Mouse (Mus musculus): ENCODE results near the gene Gpr157.

The Gpr157 gene

DNA sequence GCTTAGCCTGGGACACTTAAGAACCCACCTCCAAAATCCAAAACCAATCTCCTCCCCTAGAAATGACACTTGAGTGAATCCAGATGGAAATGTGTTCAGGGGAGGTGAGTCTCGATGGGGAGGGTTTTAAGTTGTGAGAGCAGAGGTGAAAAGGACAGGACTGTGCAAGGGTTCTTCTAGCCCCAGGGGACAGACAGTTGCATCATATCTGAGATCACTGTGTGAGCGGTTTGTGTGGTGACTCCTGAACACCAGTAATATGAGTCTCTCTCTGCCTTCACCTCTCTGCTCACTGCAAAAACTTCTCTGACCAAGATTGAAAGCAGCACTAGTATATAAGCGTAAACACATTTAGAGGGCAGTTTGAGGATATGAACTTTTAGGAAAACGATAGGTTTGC lies 59.1 kb downstream of the Gpr157 start:
- DNase-seq (ENCODE audit: low spot score): no peak

DNA sequence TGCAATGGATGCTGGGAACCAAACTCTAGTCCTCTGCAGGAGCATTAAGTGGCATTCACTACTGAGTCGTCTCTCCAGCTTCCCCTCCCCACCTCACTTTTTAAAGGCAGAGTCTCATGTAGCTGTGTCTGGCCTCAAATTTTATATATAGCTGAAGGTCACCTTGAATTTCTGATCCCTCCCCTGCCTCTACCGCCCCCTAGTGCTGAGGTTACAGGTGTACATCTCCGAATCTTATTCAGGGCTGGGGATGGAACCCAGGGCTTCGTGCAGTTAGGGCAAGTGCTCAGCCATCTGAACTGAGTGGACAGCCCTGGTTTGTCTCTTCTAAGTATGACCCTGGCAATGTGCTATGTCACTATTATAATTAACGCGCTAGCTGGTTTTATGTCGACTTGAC lies 63.9 kb downstream of the Gpr157 start:
- no peak for DNase-seq (ENCODE audit: low spot score)

DNA sequence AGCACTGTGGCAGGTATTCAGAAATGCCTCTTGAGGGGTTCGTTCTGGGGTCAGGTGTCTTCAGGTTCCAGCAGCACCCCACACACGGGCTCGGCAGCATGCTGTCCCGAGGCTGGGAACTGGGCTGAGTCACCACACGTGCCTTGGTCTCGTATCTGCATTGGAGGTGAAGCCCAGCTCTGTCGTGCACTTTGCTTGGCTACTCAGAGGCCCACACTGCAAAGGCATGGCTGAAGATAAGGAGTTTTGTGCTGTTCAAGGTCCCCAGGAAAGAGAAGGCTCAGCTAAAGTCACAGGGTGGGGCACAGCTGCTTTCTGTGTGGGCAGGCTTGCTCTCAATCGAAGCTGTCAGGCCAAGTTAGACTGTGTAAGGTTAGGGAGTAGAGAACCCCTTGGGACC lies 65.3 kb downstream of the Gpr157 start:
- no peak for DNase-seq (ENCODE audit: low spot score)

DNA sequence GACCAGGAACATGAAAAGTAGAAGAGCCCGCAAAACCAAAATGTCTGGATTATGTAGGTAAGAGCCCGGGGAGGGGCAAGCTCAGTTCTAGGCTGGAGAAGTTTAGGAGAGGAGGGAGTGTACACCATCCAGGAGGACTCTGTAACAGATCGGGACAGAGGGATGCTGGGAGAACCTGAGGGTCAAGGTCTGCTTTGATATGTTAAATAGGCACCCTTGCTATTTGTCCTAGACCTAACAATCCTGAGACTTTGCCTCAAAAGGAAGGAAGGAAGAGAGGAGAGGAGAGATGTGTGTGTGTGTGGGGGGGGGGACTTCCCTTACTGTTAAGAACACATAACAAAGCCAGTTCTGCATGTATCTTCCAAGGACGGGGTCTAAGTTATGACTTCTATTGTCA lies 68.1 kb downstream of the Gpr157 start:
- no peak for DNase-seq (ENCODE audit: low spot score)

Data from ovary, adult 18-20 months (tissue).